Mouse (Mus musculus) liver, postnatal 0 days (tissue): ENCODE results near the gene Ier5. TPM values are rescaled to one million over a fixed set of nuclear protein-coding genes. Genes with fewer than 3 reads are reported as not detected.

ENCODE experiments used
- ATAC-seq: fragments of 200-750 bp; cut with Nextera tagmentation; 2 replicates; pipeline ENCODE4 v1.8.0; 2017; ENCODE audit warnings: mild to moderate bottlenecking, moderate library complexity
- DNase-seq: peaks from one replicate; pipeline ENCODE4 v3.0.0-alpha.2; 2016
- H3K27ac ChIP-seq: fragments of 300-500 bp; sonication (generic); 2 replicates; pipeline ENCODE4 v1.5.1; 2014; ENCODE audit warnings: antibody characterized with exemption, moderate library complexity, mild to moderate bottlenecking, low read depth
- H3K27me3 ChIP-seq: fragments of 300-500 bp; sonication (generic); 2 replicates; pipeline ENCODE4 v1.6.1; 2014; ENCODE audit warnings: low read length, control low read depth, mixed read lengths; ENCODE audit not compliant: insufficient read depth
- H3K36me3 ChIP-seq: fragments of 300-500 bp; sonication (generic); replicated peaks from 2 replicates; pipeline ENCODE4 v1.6.1; 2014; ENCODE audit warnings: mild to moderate bottlenecking, control low read depth, low read length, moderate library complexity, mixed read lengths; ENCODE audit not compliant: insufficient read depth
- H3K4me1 ChIP-seq: fragments of 300-500 bp; sonication (generic); 2 replicates; pipeline ENCODE4 v1.6.1; 2014; ENCODE audit warnings: antibody characterized with exemption, mild to moderate bottlenecking, control low read depth; ENCODE audit not compliant: insufficient read depth
- H3K4me2 ChIP-seq: fragments of 300-500 bp; sonication (generic); 2 replicates; pipeline ENCODE4 v1.6.1; 2014; ENCODE audit warnings: low read depth, mild to moderate bottlenecking, low read length, moderate library complexity, mixed read lengths
- H3K4me3 ChIP-seq: fragments of 300-500 bp; sonication (generic); 2 replicates; pipeline ENCODE4 v1.5.1; 2014; ENCODE audit warnings: low read depth, low read length
- H3K9ac ChIP-seq: fragments of 300-500 bp; sonication (generic); replicated peaks from 2 replicates; pipeline ENCODE4 v1.6.1; 2014; ENCODE audit warnings: mild to moderate bottlenecking, moderate library complexity
- H3K9me3 ChIP-seq: fragments of 300-500 bp; sonication (generic); 2 replicates; pipeline ENCODE4 v1.6.1; 2016; ENCODE audit warnings: mild to moderate bottlenecking, control low read depth, low read length, mixed read lengths
- CTCF ChIP-seq: sonication (generic); IDR thresholded peaks from 2 replicates; pipeline ENCODE4 v1.5.1; 2016; ENCODE audit warnings: antibody characterized with exemption, low read depth
- EP300 ChIP-seq: IDR thresholded peaks from 2 replicates; pipeline ENCODE4 v1.6.1; 2016; ENCODE audit warnings: antibody characterized with exemption, low read depth, mild to moderate bottlenecking
- WGBS: fragments of 180-500 bp; shearing (Covaris S2); extraction: QIAGEN DNeasy Blood & Tissue Kit; methylation state at CpG from one replicate; pipeline ENCODE4 v1.1.7; 2014; ENCODE audit not compliant: insufficient replicate concordance; 5-methylcytosine and 5-hydroxymethylcytosine counted together
- polyA plus RNA-seq: library from polyadenylated mRNA; unstranded; fragments of >200 nt; fragmentation: Nextera tagmentation; extraction: Ambion mirVana; gene quantifications from 2 replicates; pipeline ENCODE4 v1.2.1, GENCODE M21; 2015

The Ier5 gene
- polyA plus RNA-seq, 1 experiment from 2014 or later, result 1.5 TPM

DNA sequence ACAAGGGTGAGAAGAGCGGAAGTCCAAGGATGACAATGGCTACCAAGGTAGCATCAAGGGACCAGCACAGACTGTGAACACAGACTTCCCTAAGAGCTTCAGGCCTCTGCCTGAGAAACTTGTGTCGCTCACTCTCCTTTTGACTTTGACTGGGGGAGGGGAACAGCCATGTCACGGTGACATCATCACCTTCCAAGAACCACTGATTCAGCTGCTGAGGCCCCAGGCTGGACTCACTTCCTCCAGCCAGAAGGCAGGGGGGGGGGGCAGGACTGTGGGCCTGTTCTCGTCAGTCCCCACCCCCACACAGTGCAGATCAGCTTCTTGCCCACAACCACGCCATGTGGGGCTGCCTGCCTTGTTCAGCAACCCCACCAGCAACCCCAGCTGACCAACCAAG is 49.3 kb downstream of the Ier5 start:
- H3K27ac ChIP-seq, result peak overlapping the region; percentile 74
- DNase-seq (peak; percentile 77), ATAC-seq (peak; percentile 83)
- H3K9ac ChIP-seq, result 0 out of 2 replicates have a peak overlapping the region, but pooled peaks have one; percentile 27
- TF ChIP-seq CTCF (no peak), EP300 (0 out of 2 replicates have a peak, but pooled peaks have one; percentile 52)
- H3K4me3 ChIP-seq, result no peak overlapping the region
- no peaks in the 10 kb centered on the region for H3K27me3 ChIP-seq
- WGBS, result 42% methylated on average over 5 of the region's 5 CpGs
- no peaks in the 10 kb centered on the region for H3K36me3 ChIP-seq
- H3K4me2 ChIP-seq, result peak overlapping the region; percentile 56
- no peaks in the 10 kb centered on the region for H3K9me3 ChIP-seq
- peaks cover 14% of the 10 kb centered on the region for H3K4me1 ChIP-seq

DNA sequence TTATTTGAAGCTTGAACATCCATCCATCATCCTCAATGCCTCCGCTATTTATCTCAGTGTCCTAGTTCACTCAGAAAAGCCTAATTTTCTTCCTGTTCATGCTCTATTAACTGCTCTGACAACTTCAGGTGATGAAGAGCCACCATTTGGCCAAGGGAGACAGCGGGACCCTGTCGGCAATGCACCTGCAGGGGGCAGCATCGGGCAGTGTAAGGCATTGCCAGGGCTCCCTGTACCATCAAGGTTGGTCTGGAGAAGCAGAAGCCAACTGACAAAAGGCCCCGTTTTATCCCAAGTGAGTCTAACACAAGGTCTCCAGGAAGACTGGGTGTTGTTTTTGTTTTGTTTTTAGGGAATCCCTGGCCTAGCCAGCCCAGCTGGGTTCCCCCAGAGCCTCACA is 50.5 kb downstream of the Ier5 start:
- no peaks in the 10 kb centered on the region for H3K27me3 ChIP-seq
- peak; percentile 70 for ATAC-seq
- no peak overlapping the region for H3K9ac ChIP-seq
- no peak overlapping the region for H3K4me3 ChIP-seq
- H3K9me3 ChIP-seq, result no peaks in the 10 kb centered on the region
- TF ChIP-seq CTCF (peak; percentile 99), EP300 (no peak)
- H3K4me1 ChIP-seq, result peaks cover 13% of the 10 kb centered on the region
- H3K27ac ChIP-seq, result no peak overlapping the region
- no peak overlapping the region for H3K4me2 ChIP-seq
- peak; percentile 94 for DNase-seq
- 5% methylated on average over 5 of the region's 5 CpGs for WGBS
- no peaks in the 10 kb centered on the region for H3K36me3 ChIP-seq

Other genes starting within 250 kb of the Ier5 start
- 0.20 and 0.26 TPM in 2 replicates for gene Cacna1e, start 215.1 kb downstream of the Ier5 start, polyA plus RNA-seq
- 0.78 and 0.92 TPM in 2 replicates for gene Mr1, start 47.2 kb upstream of the Ier5 start, polyA plus RNA-seq
- 6.0 and 8.5 TPM in 2 replicates for gene Stx6, start 59.1 kb upstream of the Ier5 start, polyA plus RNA-seq
- gene BC034090, start 144.8 kb upstream of the Ier5 start, polyA plus RNA-seq, result 0.14 and 0.22 TPM in 2 replicates